Mouse (Mus musculus) thymus, adult 2 months (tissue): ENCODE measurements at regions not wholly inside any gene's neighbourhood (a gene's known extent, or its start where the extent isn't known, plus 50 kb on each side); places are given as distances from the start of the nearest gene placed in this dataset.

Source experiments
- CTCF ChIP-seq: fragments of 200-500 bp; IDR thresholded peaks from 2 replicates; pipeline ENCODE4 v1.5.1; 2012; ENCODE audit warnings: mild to moderate bottlenecking, control low read depth, low read length, moderate library complexity, borderline replicate concordance; ENCODE audit not compliant: control insufficient read depth, poor library complexity, insufficient read depth; ENCODE audit errors: extremely low read depth
- POLR2A ChIP-seq: fragments of 200-500 bp; IDR thresholded peaks from 2 replicates; pipeline ENCODE4 v1.6.1; 2012; ENCODE audit warnings: mild to moderate bottlenecking, low read length, control low read depth, moderate library complexity; ENCODE audit not compliant: control insufficient read depth, poor library complexity, insufficient read depth; ENCODE audit errors: extremely low read depth

GRCm38 (mm10) chr6:117257591-117257990 is 89.3 kb downstream of the Cxcl12 start:
- TF ChIP-seq POLR2A (no peak), CTCF (no peak)
